Mouse (Mus musculus): Measurements from ENCODE around the gene Nme3. TPM values are rescaled to one million over a fixed set of nuclear protein-coding genes. Genes with fewer than 3 reads are reported as not detected.

Gene Nme3
- polyA plus RNA-seq, 1 experiment from 2014 or later = 8.8 TPM

DNA sequence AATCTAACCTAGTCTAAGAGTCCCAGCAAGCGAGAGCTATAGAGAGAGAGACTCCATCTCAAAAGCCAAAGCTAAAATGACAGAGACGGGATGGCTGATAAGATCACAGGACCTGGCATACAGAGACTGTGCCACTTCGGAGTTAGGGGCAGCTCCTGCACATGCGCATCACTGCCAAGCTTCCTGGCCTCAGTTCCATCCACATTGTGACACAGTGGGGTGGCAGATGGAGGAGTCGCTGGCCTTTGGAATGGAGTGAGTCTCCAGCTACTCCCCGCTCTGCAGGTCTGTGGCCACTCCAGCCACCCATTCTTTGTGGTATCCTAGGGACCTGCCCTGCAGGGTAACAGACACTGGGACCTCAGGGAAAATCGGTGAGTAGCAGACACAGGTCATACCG is 30.5 kb upstream of the Nme3 start, which contains the start of gene Igfals:
Gene Igfals, plus strand, starts transcription at position 222 of the 400 bp plus-strand sequence.
- WGBS (ENCODE audit: missing documents) = 96% methylated on average over 8 of the region's 8 CpGs
- H3K36me3 ChIP-seq (ENCODE audit: inconsistent target) = peaks cover 47% of the 10 kb centered on the region

DNA sequence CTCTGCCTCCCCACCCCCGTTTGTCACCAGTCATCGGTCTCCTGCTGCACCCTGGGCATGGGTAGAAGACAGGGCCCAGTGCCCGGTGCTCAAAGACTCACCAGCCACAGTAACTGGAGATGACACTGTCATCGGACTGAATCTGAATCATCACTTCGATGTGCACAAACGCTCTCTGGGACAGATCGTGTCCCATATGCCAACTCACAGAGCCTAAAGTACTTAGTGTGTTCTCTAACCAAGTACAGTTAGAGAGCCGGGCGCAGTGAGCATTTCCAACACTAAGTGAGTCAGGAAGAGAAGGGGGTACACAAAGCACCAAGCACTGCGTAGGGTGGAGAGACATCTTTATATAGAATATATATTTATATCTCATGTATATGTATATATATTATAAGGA is 28.4 kb upstream of the Nme3 start:
- WGBS (ENCODE audit: missing documents) = 98% methylated on average over 8 of the region's 10 CpGs
- Histone ChIP-seq H3K4me3 (ENCODE audit: inconsistent target) (no peak overlapping the region), H3K79me2 (ENCODE audit: inconsistent target) (no peaks in the 10 kb centered on the region), H3K27ac (no peak overlapping the region), H3K36me3 (ENCODE audit: inconsistent target) (peaks cover 26% of the 10 kb centered on the region; the same call in 1 of the 2 replicates)

More for the DNA sequence above, 30.5 kb upstream of the Nme3 start, which contains the start of gene Igfals:
- no peaks in the 10 kb centered on the region for H3K79me2 ChIP-seq (ENCODE audit: inconsistent target)
- no peak within 1 kb of the TSS for H3K4me3 ChIP-seq (ENCODE audit: inconsistent target)
- H3K27ac ChIP-seq = no peak within 1 kb of the TSS

DNA sequence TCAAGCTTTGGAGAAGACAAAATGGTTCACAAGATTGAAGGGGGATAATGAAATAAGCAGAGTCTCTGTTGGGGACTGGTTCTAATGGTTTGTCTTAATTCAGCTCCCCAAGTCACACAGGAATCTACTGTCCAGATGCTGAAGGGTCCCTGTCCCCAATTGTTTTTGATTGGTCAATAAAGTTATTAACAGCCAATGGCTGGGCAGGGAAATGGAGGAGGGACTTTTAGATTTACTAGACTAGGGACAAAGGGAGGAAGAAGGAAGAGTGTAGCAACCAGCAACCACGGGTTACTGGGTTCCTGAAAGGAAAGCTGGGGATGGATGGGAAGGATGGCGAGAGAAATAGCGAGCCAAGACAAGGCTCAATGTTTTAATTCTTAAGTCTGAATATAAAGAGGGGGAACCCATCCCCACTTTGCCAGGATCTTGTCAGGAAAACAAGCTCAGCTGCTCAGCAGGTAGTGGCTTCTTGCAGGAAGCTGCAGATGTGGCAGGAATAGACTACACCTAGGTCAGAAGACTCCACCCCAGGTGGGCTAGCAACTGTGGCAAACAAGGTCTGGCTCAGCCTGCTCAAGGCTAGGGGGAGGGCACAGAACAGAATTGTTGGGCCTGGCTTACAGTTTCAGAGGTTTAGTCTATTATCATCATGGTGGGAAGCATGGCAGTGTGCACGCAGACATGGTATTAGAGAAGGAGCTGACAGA is 22.4 kb upstream of the Nme3 start:
- WGBS (ENCODE audit: missing documents) = 68% methylated on average over 4 of the region's 4 CpGs

DNA sequence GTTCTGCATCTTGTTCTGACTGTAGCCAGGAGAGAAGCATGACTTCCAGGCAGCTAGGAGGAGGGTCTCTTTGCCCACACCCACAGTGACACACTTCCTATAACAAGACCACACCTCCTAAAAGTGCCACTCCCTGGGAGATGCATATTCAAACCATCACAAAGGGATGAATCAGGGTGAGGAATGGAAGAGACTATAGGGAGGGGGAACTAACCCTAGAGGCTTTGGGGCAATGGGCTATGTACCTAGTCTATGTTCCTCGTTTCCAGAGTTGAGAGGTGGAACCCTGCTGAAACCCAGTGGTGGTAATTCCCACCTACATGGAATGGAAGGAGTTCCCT is 21.9 kb upstream of the Nme3 start:
- no peak overlapping the region for H3K4me3 ChIP-seq (ENCODE audit: inconsistent target)
- WGBS (ENCODE audit: missing documents) = 39% methylated on average over 1 of the region's 1 CpGs
- H3K79me2 ChIP-seq (ENCODE audit: inconsistent target) = no peaks in the 10 kb centered on the region
- H3K27ac ChIP-seq = no peak overlapping the region
- no peaks in the 10 kb centered on the region for H3K36me3 ChIP-seq (ENCODE audit: inconsistent target)

More for the DNA sequence above, 22.4 kb upstream of the Nme3 start:
- Histone ChIP-seq H3K79me2 (ENCODE audit: inconsistent target) (no peaks in the 10 kb centered on the region), H3K4me3 (ENCODE audit: inconsistent target) (no peak overlapping the region), H3K27ac (no peak overlapping the region), H3K36me3 (ENCODE audit: inconsistent target) (no peaks in the 10 kb centered on the region)

DNA sequence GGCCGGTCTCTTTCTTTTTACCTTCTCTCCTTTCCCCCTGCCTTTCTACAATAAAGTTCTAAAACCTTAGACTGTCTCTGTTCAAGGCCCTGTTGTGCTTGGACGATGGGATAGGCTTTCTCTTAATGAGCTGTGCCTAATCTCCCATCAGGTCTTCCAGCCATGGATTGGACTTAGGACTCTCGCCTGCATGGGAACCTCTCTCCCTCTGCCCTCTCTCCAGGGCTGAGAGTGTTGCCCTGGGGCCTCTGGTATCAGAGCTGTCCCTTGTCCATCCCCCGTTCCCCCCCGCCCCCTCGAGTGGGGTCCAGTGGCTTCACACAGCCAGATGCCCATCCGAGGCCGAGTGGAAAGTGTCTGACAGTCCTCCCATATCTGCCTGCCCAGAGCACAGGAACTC is 21.3 kb upstream of the Nme3 start:
- Histone ChIP-seq H3K27ac (no peak overlapping the region), H3K4me3 (ENCODE audit: inconsistent target) (no peak overlapping the region), H3K36me3 (ENCODE audit: inconsistent target) (no peaks in the 10 kb centered on the region), H3K79me2 (ENCODE audit: inconsistent target) (no peaks in the 10 kb centered on the region)
- WGBS (ENCODE audit: missing documents) = 84% methylated on average over 8 of the region's 8 CpGs

DNA sequence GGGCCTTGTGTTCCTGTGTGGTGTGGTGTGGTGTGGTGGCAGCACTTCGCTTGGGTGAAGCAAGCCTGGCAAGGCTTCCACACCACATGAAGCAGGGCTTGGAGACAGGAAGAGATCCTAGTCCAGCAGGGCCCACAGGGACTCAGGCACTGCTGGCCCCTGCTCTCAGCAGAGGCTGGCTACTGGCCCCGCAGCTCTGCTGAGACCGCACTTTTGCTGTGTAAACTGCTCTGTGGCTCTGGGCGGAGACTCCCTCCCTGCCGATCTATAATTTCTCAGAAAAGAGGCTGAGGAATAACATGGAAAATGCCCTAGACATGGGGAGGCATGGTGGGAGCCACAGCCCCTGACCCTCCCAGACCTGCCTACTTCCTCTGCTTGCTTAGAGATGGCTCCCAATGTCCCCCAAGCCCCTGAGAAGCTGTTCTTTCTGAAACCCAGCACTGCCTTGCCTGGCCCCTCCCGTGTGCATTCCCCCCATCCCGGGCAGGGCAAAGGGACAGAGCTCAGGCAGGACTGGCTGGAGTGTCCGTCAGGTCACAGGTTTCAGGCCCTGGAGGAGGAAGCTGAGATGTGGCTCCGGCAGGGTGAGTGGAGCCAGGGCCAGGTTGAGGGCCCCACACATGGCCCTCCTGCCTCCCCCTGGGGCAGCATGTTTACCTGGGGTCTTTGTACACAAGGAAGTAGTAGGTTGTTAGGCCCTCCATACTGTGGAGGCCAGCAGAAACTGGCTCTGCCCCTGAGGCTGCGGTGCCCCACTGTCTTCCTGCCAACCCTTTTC is 18.8 kb upstream of the Nme3 start:
- Histone ChIP-seq H3K27ac (no peak overlapping the region), H3K79me2 (ENCODE audit: inconsistent target) (no peaks in the 10 kb centered on the region), H3K36me3 (ENCODE audit: inconsistent target) (peaks cover 2% of the 10 kb centered on the region; the same call in 1 of the 2 replicates), H3K4me3 (ENCODE audit: inconsistent target) (no peak overlapping the region)
- WGBS (ENCODE audit: missing documents) = 84% methylated on average over 10 of the region's 10 CpGs

DNA sequence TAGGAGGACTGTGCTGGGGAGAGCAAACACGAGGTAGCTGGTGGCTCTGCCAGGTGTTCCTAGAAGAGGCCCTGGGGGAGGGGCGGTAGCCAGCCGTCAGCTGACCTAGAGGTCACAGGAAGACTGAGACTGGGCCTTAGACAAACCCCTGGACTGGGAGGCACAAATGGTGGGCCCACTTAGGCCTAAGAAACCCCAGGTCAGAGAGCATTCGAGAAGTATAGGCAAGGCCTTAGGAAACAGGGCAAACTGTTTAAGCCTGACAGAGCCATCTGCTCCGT is 18.2 kb upstream of the Nme3 start:
- WGBS (ENCODE audit: missing documents) = 74% methylated on average over 5 of the region's 5 CpGs
- Histone ChIP-seq H3K36me3 (ENCODE audit: inconsistent target) (peaks cover 8% of the 10 kb centered on the region), H3K79me2 (ENCODE audit: inconsistent target) (no peaks in the 10 kb centered on the region), H3K4me3 (ENCODE audit: inconsistent target) (no peak overlapping the region), H3K27ac (no peak overlapping the region)

DNA sequence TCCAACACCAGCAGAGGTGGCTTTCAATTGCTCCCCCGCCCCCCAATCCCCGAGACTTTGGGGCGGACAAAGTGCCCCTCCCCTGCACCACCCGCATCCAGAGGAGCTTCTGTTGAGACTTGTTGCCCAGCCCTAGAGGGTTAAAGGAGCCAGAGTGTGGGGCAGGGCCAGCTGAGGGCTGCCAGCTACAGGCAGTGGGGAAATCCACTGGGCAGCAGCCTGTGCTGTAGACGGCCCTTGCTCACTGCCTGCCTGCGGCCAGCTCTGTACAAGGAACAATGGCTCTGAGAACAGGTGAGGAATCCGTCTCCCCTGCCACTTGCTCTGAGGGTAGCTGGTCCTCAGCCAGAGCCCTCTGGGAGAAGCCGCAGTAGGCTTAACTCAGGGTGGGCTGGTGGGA is 17.8 kb upstream of the Nme3 start:
- no peaks in the 10 kb centered on the region for H3K79me2 ChIP-seq (ENCODE audit: inconsistent target)
- WGBS (ENCODE audit: missing documents) = 90% methylated on average over 8 of the region's 8 CpGs
- no peak overlapping the region for H3K4me3 ChIP-seq (ENCODE audit: inconsistent target)
- peaks cover 12% of the 10 kb centered on the region for H3K36me3 ChIP-seq (ENCODE audit: inconsistent target)
- no peak overlapping the region for H3K27ac ChIP-seq

DNA sequence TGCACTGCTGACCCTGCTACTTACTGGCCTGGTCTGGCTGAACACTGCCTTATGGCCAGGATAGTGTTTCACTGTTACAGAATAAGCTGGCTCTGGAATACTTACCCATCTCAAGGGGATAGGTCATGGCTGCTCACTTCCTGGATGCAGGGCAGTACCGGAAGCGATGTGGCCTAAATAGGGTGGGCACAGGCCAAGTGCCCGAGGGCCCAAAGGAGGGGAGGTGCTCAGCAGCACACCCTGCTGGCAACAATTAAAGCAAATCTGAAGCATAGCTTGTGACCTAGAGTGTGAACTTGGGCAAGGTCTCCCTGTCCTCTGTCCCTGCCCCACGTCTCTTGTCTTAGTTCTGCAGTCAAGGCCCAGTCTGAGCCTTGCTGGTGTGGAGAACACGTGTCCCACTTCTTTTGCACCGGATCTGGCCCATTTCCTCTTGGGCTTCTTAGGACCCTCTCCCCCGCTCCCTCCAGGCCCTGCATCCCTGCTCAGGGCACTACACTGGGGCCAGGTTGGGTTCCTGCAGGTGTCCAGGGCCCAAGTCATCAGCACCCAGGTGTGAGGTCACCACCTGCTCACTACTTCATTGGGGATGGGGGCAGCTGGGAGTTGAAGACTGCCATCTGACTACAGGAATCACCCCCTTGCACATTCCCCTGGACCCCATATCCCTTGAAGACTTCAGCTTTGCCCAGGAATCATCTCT is 14.4 kb upstream of the Nme3 start:
- no peak overlapping the region for H3K4me3 ChIP-seq (ENCODE audit: inconsistent target)

DNA sequence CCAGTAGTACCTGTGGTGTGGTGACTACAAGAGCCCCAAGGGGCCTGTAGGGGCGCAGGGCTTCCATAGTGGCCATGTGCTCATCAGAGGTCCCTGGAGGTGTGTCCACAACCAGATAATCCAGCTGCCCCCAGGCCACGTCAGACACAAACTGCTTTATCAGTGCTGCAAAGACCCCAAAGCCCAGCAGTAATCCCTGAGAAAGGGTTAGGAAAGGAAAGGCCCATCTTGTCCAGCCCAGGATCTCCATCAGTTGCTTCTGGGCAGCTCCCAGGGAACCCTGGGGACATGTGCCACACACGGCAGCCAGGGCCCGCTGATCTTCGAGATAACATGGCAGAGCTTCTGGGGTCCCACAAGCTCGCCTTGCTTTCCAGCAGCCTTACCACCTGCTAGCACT is 11.9 kb upstream of the Nme3 start:
- Histone ChIP-seq H3K79me2 (ENCODE audit: inconsistent target) (peaks cover 44% of the 10 kb centered on the region), H3K36me3 (ENCODE audit: inconsistent target) (peaks cover 21% of the 10 kb centered on the region), H3K4me3 (ENCODE audit: inconsistent target) (no peak overlapping the region), H3K27ac (no peak overlapping the region)
- WGBS (ENCODE audit: missing documents) = 94% methylated on average over 6 of the region's 6 CpGs

More for the DNA sequence above, 14.4 kb upstream of the Nme3 start:
- no peak overlapping the region for H3K27ac ChIP-seq
- H3K79me2 ChIP-seq (ENCODE audit: inconsistent target) = peaks cover 21% of the 10 kb centered on the region
- H3K36me3 ChIP-seq (ENCODE audit: inconsistent target) = peaks cover 21% of the 10 kb centered on the region
- WGBS (ENCODE audit: missing documents) = 42% methylated on average over 7 of the region's 7 CpGs

DNA sequence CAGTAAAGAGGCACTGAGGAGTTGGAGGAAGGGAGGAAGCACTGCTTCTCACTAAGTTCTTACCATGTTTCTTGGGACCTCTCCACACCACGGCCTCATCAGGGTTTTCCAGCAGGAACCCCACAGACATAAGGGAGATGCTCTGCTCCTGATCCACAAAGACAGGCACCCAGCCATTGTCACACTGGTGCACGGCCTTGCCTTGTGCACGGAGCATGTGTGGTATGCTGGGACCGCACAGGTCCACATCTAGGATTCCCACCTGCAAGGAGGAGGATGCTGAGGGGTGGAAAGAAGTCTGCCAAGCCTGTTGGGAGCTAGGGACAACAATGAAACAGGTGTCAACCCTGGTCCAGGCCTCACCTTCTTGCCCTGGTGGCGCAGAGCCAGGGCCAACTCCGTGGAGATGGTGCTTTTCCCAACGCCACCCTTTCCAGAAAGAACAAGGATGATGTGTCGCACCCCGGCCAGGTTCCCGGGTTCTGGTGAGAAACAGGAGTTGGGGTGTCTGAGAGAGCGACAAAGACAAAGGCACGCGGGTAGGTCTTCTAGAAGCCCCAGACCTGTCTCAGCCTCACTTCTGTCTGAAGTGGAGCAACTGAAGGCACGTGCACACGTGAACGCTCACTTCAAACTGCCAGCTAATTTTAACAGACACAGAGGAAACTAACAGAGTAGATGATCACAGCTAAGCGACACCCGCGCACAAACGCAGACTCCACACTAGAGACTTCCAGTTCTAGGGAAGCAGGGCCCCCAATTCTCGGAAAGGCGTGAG is 10.8 kb upstream of the Nme3 start:
- peak overlapping the region; percentile 100 for H3K4me3 ChIP-seq (ENCODE audit: inconsistent target)
- peaks cover 26% of the 10 kb centered on the region for H3K36me3 ChIP-seq (ENCODE audit: inconsistent target)
- WGBS (ENCODE audit: missing documents) = 27% methylated on average over 18 of the region's 22 CpGs
- peaks cover 44% of the 10 kb centered on the region for H3K79me2 ChIP-seq (ENCODE audit: inconsistent target)
- peak overlapping the region; percentile 55 for H3K27ac ChIP-seq

DNA sequence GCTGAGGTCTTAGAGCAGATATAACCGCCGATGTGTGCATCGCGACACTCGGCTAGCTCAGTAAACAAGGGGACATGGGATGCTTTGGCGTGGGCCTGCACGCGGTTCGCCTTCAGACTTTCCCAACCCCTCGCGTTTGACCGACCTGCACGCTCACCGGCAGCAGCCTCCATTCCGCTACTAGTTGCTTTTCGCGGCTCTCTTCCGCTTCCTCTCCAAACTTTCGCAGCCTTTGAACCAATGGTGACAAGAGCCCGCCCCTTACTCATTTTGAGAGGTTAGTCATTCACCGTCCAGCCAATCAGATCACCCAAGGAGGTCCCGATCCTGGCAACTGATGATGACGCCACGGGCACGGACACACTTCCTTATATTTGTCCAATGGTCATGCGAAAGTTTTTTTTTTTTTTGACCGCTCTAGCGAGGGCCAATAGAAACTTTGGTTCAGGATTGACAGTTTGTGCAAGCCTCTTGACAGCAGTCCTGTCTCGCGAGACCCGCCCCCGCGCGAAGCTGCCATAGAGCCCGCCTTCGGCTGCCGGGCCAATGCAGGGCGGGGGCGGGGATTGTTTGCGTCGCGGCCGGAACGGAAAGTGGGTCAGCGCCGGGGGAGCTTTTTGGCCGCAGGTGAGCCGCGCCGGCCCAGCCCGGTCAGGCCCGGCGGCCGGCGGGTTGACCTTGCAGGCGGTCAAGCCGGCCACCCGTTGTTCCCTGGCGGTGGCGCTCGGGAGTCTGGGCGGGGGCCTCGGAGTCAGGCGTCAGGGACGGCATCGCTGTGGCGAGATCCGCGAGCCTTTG is 10.0 kb upstream of the Nme3 start, which contains the start of the genes Nubp2 and Spsb3:
Gene Nubp2, minus strand, starts transcription at position 216 of the 798 bp plus-strand sequence.
Gene Spsb3, plus strand, starts transcription at position 510 of the 798 bp plus-strand sequence.
- WGBS (ENCODE audit: missing documents) = under 1% methylated on average over 69 of the region's 69 CpGs
- Histone ChIP-seq H3K36me3 (ENCODE audit: inconsistent target) (peaks cover 34% of the 10 kb centered on the region), H3K27ac (peak within 1 kb of the TSS; percentile 55), H3K4me3 (ENCODE audit: inconsistent target) (peak within 1 kb of the TSS; percentile 100), H3K79me2 (ENCODE audit: inconsistent target) (peaks cover 44% of the 10 kb centered on the region)

DNA sequence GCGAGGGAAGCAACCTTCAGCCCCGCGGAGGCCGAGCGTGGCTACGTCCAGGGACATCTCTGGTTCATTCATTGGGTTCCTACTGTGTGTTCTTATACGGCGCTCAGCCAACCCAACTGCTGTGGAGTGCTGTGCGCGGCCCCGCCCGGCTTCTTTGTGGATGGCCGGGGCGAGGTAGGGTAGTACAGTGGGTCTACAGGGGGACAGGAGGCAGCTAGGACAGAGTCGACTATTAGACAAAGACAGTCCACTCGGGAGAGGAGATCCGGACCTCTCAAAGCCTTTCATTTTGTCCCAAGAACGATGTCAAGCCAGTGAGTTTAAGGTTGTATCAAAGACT is 9.4 kb upstream of the Nme3 start:
- H3K4me3 ChIP-seq (ENCODE audit: inconsistent target) = peak overlapping the region; percentile 84
- H3K79me2 ChIP-seq (ENCODE audit: inconsistent target) = peaks cover 44% of the 10 kb centered on the region
- H3K36me3 ChIP-seq (ENCODE audit: inconsistent target) = peaks cover 40% of the 10 kb centered on the region
- WGBS (ENCODE audit: missing documents) = under 1% methylated on average over 18 of the region's 18 CpGs
- peak overlapping the region; percentile 28 for H3K27ac ChIP-seq
